Mouse (Mus musculus) lung, embryonic 14.5 days (tissue): ENCODE results near the gene Usp1. TPM values are rescaled to one million over a fixed set of nuclear protein-coding genes. Genes with fewer than 3 reads are reported as not detected.
"Not testable (repeated sequence)": the region's sequence is repeated elsewhere in the genome, so short reads cannot be mapped to it uniquely, and the experiment has no call there.

Experiments
- ATAC-seq: fragments of 200-750 bp; cut with Nextera tagmentation; 2 replicates; pipeline ENCODE4 v1.8.0; 2017; ENCODE audit warnings: mild to moderate bottlenecking, moderate TSS enrichment, moderate library complexity; ENCODE audit not compliant: insufficient read depth
- DNase-seq: peaks from one replicate; pipeline ENCODE4 v3.0.0-alpha.2; 2015
- H3K27ac ChIP-seq: fragments of 300-500 bp; sonication (generic); 2 replicates; pipeline ENCODE4 v1.5.1; 2014; ENCODE audit warnings: low read depth, mild to moderate bottlenecking, moderate library complexity
- H3K27me3 ChIP-seq: fragments of 300-500 bp; sonication (generic); 2 replicates; pipeline ENCODE4 v1.6.1; 2014; ENCODE audit warnings: low read length, control low read depth; ENCODE audit not compliant: insufficient read depth
- H3K36me3 ChIP-seq: fragments of 300-500 bp; sonication (generic); 2 replicates; pipeline ENCODE4 v1.6.1; 2014; ENCODE audit warnings: control low read depth; ENCODE audit not compliant: insufficient read depth
- H3K4me1 ChIP-seq: fragments of 300-500 bp; sonication (generic); 2 replicates; pipeline ENCODE4 v1.6.1; 2014; ENCODE audit warnings: antibody characterized with exemption, control low read depth; ENCODE audit not compliant: insufficient read depth
- H3K4me2 ChIP-seq: fragments of 300-500 bp; sonication (generic); 2 replicates; pipeline ENCODE4 v1.6.1; 2014; ENCODE audit warnings: mild to moderate bottlenecking
- H3K4me3 ChIP-seq: fragments of 300-500 bp; sonication (generic); 2 replicates; pipeline ENCODE4 v1.5.1; 2014; ENCODE audit warnings: low read depth, low read length
- H3K9ac ChIP-seq: fragments of 300-500 bp; sonication (generic); 2 replicates; pipeline ENCODE4 v1.6.1; 2014
- H3K9me3 ChIP-seq: fragments of 300-500 bp; sonication (generic); 2 replicates; pipeline ENCODE4 v1.6.1; 2016; ENCODE audit warnings: low read depth, low read length, control low read depth
- CTCF ChIP-seq: IDR thresholded peaks from 2 replicates; pipeline ENCODE4 v1.5.1; 2016; ENCODE audit warnings: antibody characterized with exemption, low read depth
- WGBS: fragments of 180-500 bp; shearing (Covaris S2); extraction: QIAGEN DNeasy Blood & Tissue Kit; methylation state at CpG from one replicate; pipeline ENCODE4 v1.1.7; 2014; 5-methylcytosine and 5-hydroxymethylcytosine counted together
- polyA plus RNA-seq: library from polyadenylated mRNA; unstranded; fragments of >200 nt; fragmentation: Nextera tagmentation; extraction: Ambion mirVana; gene quantifications from 2 replicates; pipeline ENCODE4 v1.2.1, GENCODE M21; 2014

Gene Usp1
- polyA plus RNA-seq, 1 experiment from 2014 or later = 133 TPM

- no peaks in the 10 kb centered on the region for H3K4me1 ChIP-seq
- WGBS = 75% methylated on average over 6 of the region's 6 CpGs
- no peak overlapping the region for H3K4me3 ChIP-seq
- H3K9ac ChIP-seq = no peak overlapping the region
- no peaks in the 10 kb centered on the region for H3K27me3 ChIP-seq
- DNase-seq (no peak), ATAC-seq (no peak)
- peaks cover 69% of the 10 kb centered on the region for H3K36me3 ChIP-seq
- no peaks in the 10 kb centered on the region for H3K9me3 ChIP-seq
- H3K27ac ChIP-seq = no peak overlapping the region
- no peak for TF ChIP-seq CTCF
- no peak overlapping the region for H3K4me2 ChIP-seq
Observed at GRCm38 (mm10) chr4:98936036-98936435, 12.4 kb downstream of the Usp1 start.

- ATAC-seq, H3K4me3 ChIP-seq, H3K9ac ChIP-seq, H3K9me3 ChIP-seq, H3K27ac ChIP-seq, H3K4me1 ChIP-seq, H3K4me2 ChIP-seq, H3K27me3 ChIP-seq, DNase-seq: not testable (repeated sequence)
- TF ChIP-seq CTCF = peak; percentile 19
- H3K36me3 ChIP-seq = peaks cover 60% of the 10 kb centered on the region
- WGBS = 89% methylated on average over 6 of the region's 6 CpGs
Observed at GRCm38 (mm10) chr4:98938210-98938609, 14.6 kb downstream of the Usp1 start.

GRCm38 (mm10) chr4:98950563-98950962, 27.0 kb downstream of the Usp1 start:
- H3K4me1 ChIP-seq = no peaks in the 10 kb centered on the region
- H3K9me3 ChIP-seq = no peaks in the 10 kb centered on the region
- no peaks in the 10 kb centered on the region for H3K27me3 ChIP-seq
- no peak overlapping the region for H3K4me3 ChIP-seq
- no peak overlapping the region for H3K9ac ChIP-seq
- peaks cover 32% of the 10 kb centered on the region for H3K36me3 ChIP-seq
- no peak for TF ChIP-seq CTCF
- no peak overlapping the region for H3K27ac ChIP-seq
- DNase-seq (no peak), ATAC-seq (no peak)
- no peak overlapping the region for H3K4me2 ChIP-seq

- no peak for ATAC-seq
- no peak overlapping the region for H3K4me2 ChIP-seq
- no peak for TF ChIP-seq CTCF
- no peaks in the 10 kb centered on the region for H3K4me1 ChIP-seq
- H3K9ac ChIP-seq = no peak overlapping the region
- H3K27me3 ChIP-seq = no peaks in the 10 kb centered on the region
- H3K27ac ChIP-seq = no peak overlapping the region
- 94% methylated on average over 8 of the region's 8 CpGs for WGBS
- no peaks in the 10 kb centered on the region for H3K9me3 ChIP-seq
- no peak overlapping the region for H3K4me3 ChIP-seq
- H3K36me3 ChIP-seq = peaks cover 58% of the 10 kb centered on the region
- no peak for DNase-seq
Observed at GRCm38 (mm10) chr4:98955986-98956385, 32.4 kb downstream of the Usp1 start.

GRCm38 (mm10) chr4:98960243-98960642, 36.6 kb downstream of the Usp1 start:
- H3K9me3 ChIP-seq = no peaks in the 10 kb centered on the region
- H3K27ac ChIP-seq = no peak overlapping the region
- no peaks in the 10 kb centered on the region for H3K4me1 ChIP-seq
- DNase-seq (no peak), ATAC-seq (no peak)
- H3K4me3 ChIP-seq = no peak overlapping the region
- no peak for TF ChIP-seq CTCF
- H3K27me3 ChIP-seq = no peaks in the 10 kb centered on the region
- no peak overlapping the region for H3K4me2 ChIP-seq
- 90% methylated on average over 3 of the region's 3 CpGs for WGBS
- no peak overlapping the region for H3K9ac ChIP-seq
- H3K36me3 ChIP-seq = peaks cover 57% of the 10 kb centered on the region

GRCm38 (mm10) chr4:98969946-98970345, 46.3 kb downstream of the Usp1 start:
- DNase-seq = no peak
- Histone ChIP-seq H3K9ac (no peak overlapping the region), H3K4me3 (no peak overlapping the region), H3K4me1 (no peaks in the 10 kb centered on the region), H3K9me3 (no peaks in the 10 kb centered on the region), H3K4me2 (no peak overlapping the region), H3K27me3 (no peaks in the 10 kb centered on the region), H3K27ac (no peak overlapping the region), H3K36me3 (peaks cover 72% of the 10 kb centered on the region)
- TF ChIP-seq CTCF = no peak
- ATAC-seq = no peak
- 80% methylated on average over 3 of the region's 3 CpGs for WGBS

GRCm38 (mm10) chr4:98975741-98976140, 52.1 kb downstream of the Usp1 start:
- ATAC-seq (no peak), DNase-seq (no peak)
- Histone ChIP-seq H3K9me3 (no peaks in the 10 kb centered on the region), H3K36me3 (peaks cover 42% of the 10 kb centered on the region), H3K4me1 (no peaks in the 10 kb centered on the region), H3K27me3 (no peaks in the 10 kb centered on the region), H3K4me3 (no peak overlapping the region), H3K27ac (no peak overlapping the region), H3K4me2 (no peak overlapping the region), H3K9ac (no peak overlapping the region)
- TF ChIP-seq CTCF = no peak
- 53% methylated on average over 8 of the region's 8 CpGs for WGBS

GRCm38 (mm10) chr4:98978288-98978687, 54.7 kb downstream of the Usp1 start:
- H3K4me3 ChIP-seq, H3K9me3 ChIP-seq, H3K4me1 ChIP-seq, H3K9ac ChIP-seq, H3K4me2 ChIP-seq, H3K27ac ChIP-seq, H3K27me3 ChIP-seq, DNase-seq: not testable (repeated sequence)
- WGBS = 89% methylated on average over 2 of the region's 2 CpGs
- H3K36me3 ChIP-seq = peaks cover 39% of the 10 kb centered on the region
- ATAC-seq = peak; percentile 35; the same call in 1 of the 2 replicates
